Mouse (Mus musculus) intestine, embryonic 14.5 days (tissue): ENCODE results near the gene Prep. TPM values are rescaled to one million over a fixed set of nuclear protein-coding genes. Genes with fewer than 3 reads are reported as not detected.
"Not testable (repeated sequence)": the region's sequence is repeated elsewhere in the genome, so short reads cannot be mapped to it uniquely, and the experiment has no call there.

Source experiments
- ATAC-seq: fragments of 200-750 bp; cut with Nextera tagmentation; replicated peaks from 2 replicates; pipeline ENCODE4 v1.8.0; 2017; ENCODE audit warnings: low read depth, moderate number of reproducible peaks, moderate TSS enrichment, moderate library complexity; ENCODE audit not compliant: low FRiP score, low TSS enrichment
- DNase-seq: peaks from one replicate; pipeline ENCODE4 v3.0.0-alpha.2; 2018; ENCODE audit warnings: low spot score
- H3K27ac ChIP-seq: fragments of 300-500 bp; sonication (generic); 2 replicates; pipeline ENCODE4 v1.5.1; 2014; ENCODE audit warnings: low read depth, mild to moderate bottlenecking, control low read depth
- H3K27me3 ChIP-seq: fragments of 300-500 bp; sonication (generic); replicated peaks from 2 replicates; pipeline ENCODE4 v1.6.1; 2014; ENCODE audit warnings: low read length, control low read depth; ENCODE audit not compliant: control insufficient read depth, insufficient read depth
- H3K36me3 ChIP-seq: fragments of 300-500 bp; sonication (generic); 2 replicates; pipeline ENCODE4 v1.6.1; 2014; ENCODE audit warnings: low read length, control low read depth; ENCODE audit not compliant: control insufficient read depth, insufficient read depth
- H3K4me1 ChIP-seq: fragments of 300-500 bp; sonication (generic); replicated peaks from 2 replicates; pipeline ENCODE4 v1.6.1; 2014; ENCODE audit warnings: low read length, control low read depth, mixed read lengths; ENCODE audit not compliant: control insufficient read depth, insufficient read depth
- H3K4me2 ChIP-seq: fragments of 300-500 bp; sonication (generic); 2 replicates; pipeline ENCODE4 v1.6.1; 2014; ENCODE audit warnings: low read length
- H3K4me3 ChIP-seq: fragments of 300-500 bp; sonication (generic); 2 replicates; pipeline ENCODE4 v1.5.1; 2014; ENCODE audit warnings: low read depth, low read length, control low read depth, mixed read lengths
- H3K9ac ChIP-seq: fragments of 300-500 bp; sonication (generic); 2 replicates; pipeline ENCODE4 v1.6.1; 2014; ENCODE audit warnings: mild to moderate bottlenecking, low read length
- H3K9me3 ChIP-seq: fragments of 300-500 bp; sonication (generic); 2 replicates; pipeline ENCODE4 v1.6.1; 2016; ENCODE audit warnings: low read length, control low read depth; ENCODE audit not compliant: control insufficient read depth
- WGBS: fragments of 180-500 bp; shearing (Covaris S2); extraction: QIAGEN DNeasy Blood & Tissue Kit; methylation state at CpG from one replicate; pipeline ENCODE4 v1.1.7; 2014; 5-methylcytosine and 5-hydroxymethylcytosine counted together
- polyA plus RNA-seq: library from polyadenylated mRNA; unstranded; fragments of >200 nt; fragmentation: Nextera tagmentation; extraction: Ambion mirVana; gene quantifications from 2 replicates; pipeline ENCODE4 v1.2.1, GENCODE M21; 2014

Gene Prep
- polyA plus RNA-seq, 1 experiment from 2014 or later, result 25.0 TPM

- H3K4me1 ChIP-seq, result no peaks in the 10 kb centered on the region
- peaks cover 82% of the 10 kb centered on the region for H3K36me3 ChIP-seq
- no peaks in the 10 kb centered on the region for H3K9me3 ChIP-seq
- DNase-seq (no peak), ATAC-seq (no peak)
- no peak overlapping the region for H3K4me2 ChIP-seq
- no peak overlapping the region for H3K9ac ChIP-seq
- no peak overlapping the region for H3K4me3 ChIP-seq
- 88% methylated on average over 12 of the region's 12 CpGs for WGBS
- H3K27me3 ChIP-seq, result no peaks in the 10 kb centered on the region
- H3K27ac ChIP-seq, result no peak overlapping the region
Measured at GRCm38 (mm10) chr10:45151771-45152692, 85.0 kb downstream of the Prep start.

GRCm38 (mm10) chr10:45154557-45155060, 87.6 kb downstream of the Prep start:
- H3K9ac ChIP-seq, result no peak overlapping the region
- DNase-seq (no peak), ATAC-seq (no peak)
- H3K4me1 ChIP-seq, result no peaks in the 10 kb centered on the region
- H3K27me3 ChIP-seq, result no peaks in the 10 kb centered on the region
- no peak overlapping the region for H3K4me3 ChIP-seq
- WGBS, result 86% methylated on average over 14 of the region's 14 CpGs
- H3K36me3 ChIP-seq, result peaks cover 90% of the 10 kb centered on the region
- no peak overlapping the region for H3K27ac ChIP-seq
- no peaks in the 10 kb centered on the region for H3K9me3 ChIP-seq
- H3K4me2 ChIP-seq, result no peak overlapping the region

- H3K4me2 ChIP-seq, result no peak overlapping the region
- no peak overlapping the region for H3K27ac ChIP-seq
- DNase-seq (no peak), ATAC-seq (no peak)
- no peak overlapping the region for H3K9ac ChIP-seq
- no peaks in the 10 kb centered on the region for H3K27me3 ChIP-seq
- H3K4me1 ChIP-seq, result no peaks in the 10 kb centered on the region
- 87% methylated on average over 8 of the region's 8 CpGs for WGBS
- H3K9me3 ChIP-seq, result no peaks in the 10 kb centered on the region
- H3K4me3 ChIP-seq, result no peak overlapping the region
- H3K36me3 ChIP-seq, result no peaks in the 10 kb centered on the region; the same call in 1 of the 2 replicates
Measured at GRCm38 (mm10) chr10:45165851-45166250, 98.8 kb downstream of the Prep start.

GRCm38 (mm10) chr10:45173927-45174326, 106.9 kb downstream of the Prep start:
- Histone ChIP-seq H3K27ac (no peak overlapping the region), H3K4me2 (no peak overlapping the region), H3K27me3 (no peaks in the 10 kb centered on the region), H3K9me3 (no peaks in the 10 kb centered on the region), H3K4me3 (no peak overlapping the region), H3K4me1 (no peaks in the 10 kb centered on the region), H3K9ac (no peak overlapping the region), H3K36me3 (no peaks in the 10 kb centered on the region)
- no peak for DNase-seq
- no peak for ATAC-seq
- 61% methylated on average over 8 of the region's 8 CpGs for WGBS

GRCm38 (mm10) chr10:45174345-45174744, 107.3 kb downstream of the Prep start:
- no peak overlapping the region for H3K9ac ChIP-seq
- H3K27me3 ChIP-seq, result no peaks in the 10 kb centered on the region
- no peaks in the 10 kb centered on the region for H3K9me3 ChIP-seq
- H3K27ac ChIP-seq, result no peak overlapping the region
- peak; percentile 2 for DNase-seq
- no peak overlapping the region for H3K4me2 ChIP-seq
- 74% methylated on average over 3 of the region's 3 CpGs for WGBS
- no peak overlapping the region for H3K4me3 ChIP-seq
- H3K4me1 ChIP-seq, result no peaks in the 10 kb centered on the region
- no peak for ATAC-seq
- H3K36me3 ChIP-seq, result no peaks in the 10 kb centered on the region

- not testable (repeated sequence) for DNase-seq, H3K4me1 ChIP-seq, ATAC-seq, H3K4me2 ChIP-seq, H3K27ac ChIP-seq, H3K9me3 ChIP-seq, H3K27me3 ChIP-seq, H3K36me3 ChIP-seq, H3K9ac ChIP-seq, H3K4me3 ChIP-seq
- 67% methylated on average over 1 of the region's 5 CpGs for WGBS
Measured at GRCm38 (mm10) chr10:45177798-45178197, 110.8 kb downstream of the Prep start, which contains the start of gene Popdc3. Gene Popdc3, plus strand, starts transcription at chr10:45178098.

- whole genome bisulfite sequencing, result 90% methylated on average over 4 of the region's 4 CpGs
Measured at GRCm38 (mm10) chr10:45180677-45181326, 113.8 kb downstream of the Prep start.

GRCm38 (mm10) chr10:45181344-45181743, 114.3 kb downstream of the Prep start:
- H3K9me3 ChIP-seq, result no peaks in the 10 kb centered on the region
- H3K27me3 ChIP-seq, result no peaks in the 10 kb centered on the region
- no peak overlapping the region for H3K9ac ChIP-seq
- H3K4me3 ChIP-seq, result no peak overlapping the region
- WGBS, result 71% methylated on average over 3 of the region's 3 CpGs
- H3K4me2 ChIP-seq, result no peak overlapping the region
- peak; percentile 36 for DNase-seq
- H3K27ac ChIP-seq, result no peak overlapping the region
- no peak for ATAC-seq
- H3K4me1 ChIP-seq, result no peaks in the 10 kb centered on the region
- no peaks in the 10 kb centered on the region for H3K36me3 ChIP-seq

More at GRCm38 (mm10) chr10:45180677-45181326, 113.8 kb downstream of the Prep start:
- H3K9me3 ChIP-seq, result no peaks in the 10 kb centered on the region
- no peaks in the 10 kb centered on the region for H3K36me3 ChIP-seq
- H3K9ac ChIP-seq, result no peak overlapping the region
- ATAC-seq (no peak), DNase-seq (peak; percentile 9)
- no peaks in the 10 kb centered on the region for H3K27me3 ChIP-seq
- no peak overlapping the region for H3K4me3 ChIP-seq
- no peak overlapping the region for H3K27ac ChIP-seq
- H3K4me2 ChIP-seq, result no peak overlapping the region
- no peaks in the 10 kb centered on the region for H3K4me1 ChIP-seq
